Mouse (Mus musculus): ENCODE results near the gene Slit3.

Slit3 gene

DNA sequence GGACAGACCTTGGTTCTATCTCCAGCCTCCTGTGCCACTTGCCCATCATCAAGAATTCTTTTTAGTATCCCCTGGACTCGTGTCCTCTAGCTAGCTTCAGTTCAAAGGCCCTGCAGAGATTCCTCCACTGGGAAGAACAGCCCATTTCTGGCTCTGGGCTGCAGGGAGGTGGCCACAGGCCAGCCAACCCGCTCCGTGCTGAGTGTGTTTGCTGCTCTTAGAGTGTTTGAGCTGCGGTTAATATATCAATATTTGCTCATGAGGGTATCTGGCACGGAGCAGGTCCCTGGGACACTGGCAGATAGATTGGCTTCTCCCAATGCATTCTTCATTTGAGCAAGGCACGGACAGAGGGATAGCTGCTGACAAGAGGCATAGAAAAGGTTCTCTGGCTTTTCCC is 159.8 kb downstream of the Slit3 start:
- DNase-seq, result no peak

DNA sequence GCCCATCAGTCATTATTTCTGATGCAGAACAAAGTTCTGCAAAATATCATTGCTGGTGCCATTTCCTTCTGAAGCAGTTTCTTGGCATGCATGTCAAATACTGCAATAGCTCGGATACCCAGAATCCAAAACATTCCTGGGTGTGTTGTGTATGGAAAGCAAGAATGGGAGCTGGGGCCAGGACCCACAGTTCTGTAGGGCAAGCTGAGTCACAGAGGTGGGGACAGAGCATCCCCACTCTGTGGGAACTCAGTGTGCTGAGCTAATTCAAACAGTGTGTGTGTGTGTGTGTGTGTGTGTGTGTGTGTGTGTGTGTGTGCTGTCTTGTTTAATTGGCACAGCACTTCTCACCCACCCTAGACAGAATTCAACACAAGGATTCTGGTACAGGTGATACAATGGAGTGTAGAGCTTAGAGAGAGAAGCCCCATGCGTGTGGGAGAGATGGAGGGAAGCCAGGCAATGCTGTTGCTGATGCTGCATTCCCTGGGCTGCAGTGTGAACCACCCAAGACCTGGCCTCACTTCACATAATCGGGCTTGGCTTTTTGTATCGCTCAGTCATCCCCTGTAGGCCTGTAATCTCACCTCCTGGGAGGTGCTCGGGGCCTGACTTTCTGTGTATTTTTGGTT is 161.1 kb downstream of the Slit3 start:
- DNase-seq, result no peak

DNA sequence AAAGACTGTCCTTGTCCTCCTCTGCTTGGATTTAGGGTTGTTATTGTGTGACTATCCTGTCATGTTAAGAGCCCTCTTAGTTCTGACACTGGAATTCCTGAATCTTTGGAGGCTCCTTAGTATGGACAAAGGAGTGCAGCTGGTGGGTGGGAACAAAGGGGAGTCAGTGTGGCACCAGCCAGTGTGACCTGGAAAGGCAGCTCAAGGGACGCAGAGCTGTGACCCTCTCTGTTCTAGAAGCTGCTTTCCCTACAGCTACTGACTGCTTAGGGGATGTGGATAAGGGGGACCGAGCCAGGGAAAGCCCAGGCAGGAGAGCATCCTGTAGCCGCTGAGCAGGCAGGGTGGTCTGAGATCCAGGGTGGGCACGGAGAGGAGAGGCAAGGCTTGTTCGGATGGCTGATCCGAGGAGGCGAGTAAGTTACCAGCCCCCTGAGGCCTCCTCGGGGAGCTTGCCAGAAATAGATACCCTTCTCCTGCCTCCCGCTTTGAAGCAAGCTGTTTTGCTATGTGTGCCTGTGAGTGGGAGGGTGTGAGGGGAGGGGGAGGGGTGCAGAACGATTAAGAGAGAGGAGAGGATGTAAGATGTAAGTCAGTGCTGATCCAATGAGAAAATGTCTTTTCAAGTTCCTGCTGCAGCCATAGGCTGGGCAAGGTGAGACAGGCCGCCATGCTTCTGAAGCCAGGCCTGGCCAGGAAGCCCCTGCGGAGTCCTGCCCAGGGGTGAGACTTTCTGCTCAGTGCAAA is 162.0 kb downstream of the Slit3 start:
- no peak for DNase-seq

DNA sequence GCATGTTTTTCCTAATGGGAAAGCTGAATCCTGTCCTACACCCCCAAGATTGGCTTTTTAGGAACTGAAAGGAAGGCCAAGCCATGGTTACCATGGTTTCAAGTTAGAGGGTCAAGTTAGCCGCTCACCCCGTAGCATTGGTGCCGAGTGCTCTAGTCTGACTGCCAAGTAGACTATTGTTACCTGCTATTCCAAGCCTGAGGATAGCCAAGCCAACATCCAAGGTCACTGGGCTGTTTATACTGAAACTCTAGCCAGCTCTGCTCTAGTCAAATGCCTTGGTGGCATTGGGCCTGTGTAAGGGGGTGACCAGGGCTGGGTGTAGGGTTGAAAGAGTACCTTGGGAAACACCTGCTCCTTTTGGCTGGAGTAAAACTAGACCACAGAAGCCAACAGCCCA is 162.7 kb downstream of the Slit3 start:
- no peak for DNase-seq

DNA sequence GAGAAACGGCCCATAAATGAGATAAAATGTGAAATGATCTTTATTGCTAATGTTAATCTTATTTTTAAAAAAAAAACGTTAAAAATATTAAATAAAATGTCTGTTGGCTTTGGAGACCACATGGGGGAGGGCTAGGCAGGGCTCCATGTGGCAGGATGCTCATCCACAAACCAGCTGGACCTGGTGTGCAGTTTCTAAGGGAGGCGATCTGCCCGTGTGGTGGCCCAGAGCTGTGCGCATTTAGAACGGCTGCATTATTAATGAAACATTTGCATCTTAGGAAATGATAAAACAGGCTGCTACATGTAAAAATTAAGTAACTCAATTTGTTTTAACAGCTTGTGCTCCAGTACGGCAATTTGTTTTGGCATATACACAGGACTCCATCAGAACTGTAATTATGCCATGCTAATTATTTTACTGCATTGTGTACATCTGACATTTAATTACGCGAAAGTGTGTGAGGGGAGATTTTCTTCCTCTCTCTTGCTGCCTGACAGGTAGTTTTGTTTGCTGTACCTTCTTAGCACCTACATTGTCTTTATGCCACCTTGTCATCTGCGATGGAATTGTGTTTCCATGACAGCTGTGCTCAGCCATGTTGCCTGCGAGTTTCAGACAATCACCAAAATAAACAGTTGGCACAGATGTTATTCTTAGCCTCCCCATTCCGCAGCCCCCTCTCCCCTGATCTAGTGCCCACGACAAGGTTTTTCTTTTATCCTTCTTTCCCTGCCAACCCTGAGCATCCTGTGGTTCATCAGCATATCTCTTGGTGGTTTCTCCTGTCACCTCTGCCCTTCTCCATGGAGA is 165.8 kb downstream of the Slit3 start:
- DNase-seq, result no peak

DNA sequence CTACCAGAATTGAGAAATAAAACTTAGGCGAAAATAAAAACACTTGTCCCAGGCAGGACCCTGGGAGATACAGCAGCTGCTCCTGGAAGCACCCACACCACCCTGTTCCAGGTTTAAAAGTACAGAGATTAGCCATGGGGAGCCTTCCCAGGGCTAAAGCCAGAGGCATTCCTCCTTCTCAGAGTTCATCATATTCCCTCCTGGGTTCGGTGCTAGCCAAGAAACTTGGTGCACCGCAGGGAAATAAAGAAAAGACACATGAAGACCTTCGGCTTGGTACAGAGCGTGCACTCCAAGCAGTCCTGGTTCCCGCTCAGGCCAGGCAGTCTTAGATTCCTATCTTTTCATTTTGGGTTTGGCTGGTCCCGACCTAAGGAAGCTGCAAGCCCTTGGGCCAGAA is 167.0 kb downstream of the Slit3 start:
- DNase-seq, result no peak

DNA sequence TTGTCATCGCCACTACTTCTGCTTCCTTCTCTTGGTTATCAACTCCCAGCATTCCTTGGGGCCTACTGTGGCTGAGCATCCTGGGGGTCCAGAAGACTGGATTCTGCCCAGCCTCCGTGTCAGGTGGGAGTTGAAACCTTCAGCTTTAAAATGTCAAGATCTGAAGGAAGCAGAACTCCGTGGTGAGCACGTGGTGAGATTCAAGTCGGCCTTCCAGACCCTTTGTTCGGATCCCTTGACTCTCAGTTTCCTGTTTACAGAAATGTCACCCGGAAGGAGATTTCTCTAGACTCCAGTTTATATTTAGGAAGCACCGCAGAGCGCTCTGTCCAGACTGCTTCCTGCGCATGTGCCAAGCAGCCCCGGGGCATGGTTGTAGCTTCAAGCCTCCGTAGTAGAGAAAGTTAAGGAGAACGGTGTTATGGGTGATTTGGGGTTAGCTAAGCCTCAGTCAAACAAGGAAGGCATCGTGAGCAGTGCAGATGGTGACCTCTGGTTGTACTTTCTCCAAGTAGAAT is 167.8 kb downstream of the Slit3 start:
- DNase-seq, result no peak

DNA sequence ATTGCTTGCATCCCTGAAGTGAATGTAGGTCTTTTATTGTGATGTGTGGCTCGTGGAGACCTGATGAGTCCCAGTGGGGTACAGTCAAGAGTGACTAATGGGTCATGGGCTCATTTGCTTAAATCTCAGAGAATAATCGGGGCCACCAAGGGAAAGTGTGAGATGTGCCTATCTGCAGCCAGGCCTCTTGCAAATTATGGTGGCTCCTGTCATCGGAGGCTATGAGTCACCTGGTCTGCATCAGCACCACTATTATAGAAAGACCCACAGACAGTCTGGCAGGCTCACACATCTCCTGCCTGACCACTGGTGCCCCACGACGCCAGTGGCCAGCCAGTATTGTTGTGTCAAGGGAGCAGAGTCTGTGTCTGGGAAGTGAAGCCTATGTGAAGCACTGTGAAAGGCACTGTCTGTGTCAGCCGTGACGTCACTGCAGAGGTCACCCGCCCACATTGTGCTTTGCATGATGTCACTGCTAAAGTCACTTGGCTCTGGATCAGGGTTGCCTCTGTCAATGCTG is 171.3 kb downstream of the Slit3 start:
- DNase-seq, result no peak

DNA sequence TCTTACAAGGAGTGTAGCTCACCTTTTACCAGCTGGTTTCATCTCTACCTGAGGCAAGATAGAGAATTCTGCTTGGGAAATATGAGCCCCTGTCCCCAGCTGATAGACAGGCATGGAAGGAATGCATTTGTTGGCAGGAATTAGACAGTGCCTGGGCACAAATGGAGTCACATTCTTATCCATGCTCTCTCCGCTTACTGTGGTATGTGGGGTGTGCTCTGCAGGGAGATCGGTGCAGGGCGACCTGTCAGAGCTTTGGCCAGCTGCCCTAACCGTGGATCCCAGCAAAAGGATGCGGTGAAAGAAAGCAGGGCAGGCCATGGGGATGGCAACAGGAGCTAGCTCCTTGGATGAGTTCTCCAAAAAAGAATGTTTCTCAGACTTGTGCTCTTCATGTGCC is 172.2 kb downstream of the Slit3 start:
- no peak for DNase-seq

DNA sequence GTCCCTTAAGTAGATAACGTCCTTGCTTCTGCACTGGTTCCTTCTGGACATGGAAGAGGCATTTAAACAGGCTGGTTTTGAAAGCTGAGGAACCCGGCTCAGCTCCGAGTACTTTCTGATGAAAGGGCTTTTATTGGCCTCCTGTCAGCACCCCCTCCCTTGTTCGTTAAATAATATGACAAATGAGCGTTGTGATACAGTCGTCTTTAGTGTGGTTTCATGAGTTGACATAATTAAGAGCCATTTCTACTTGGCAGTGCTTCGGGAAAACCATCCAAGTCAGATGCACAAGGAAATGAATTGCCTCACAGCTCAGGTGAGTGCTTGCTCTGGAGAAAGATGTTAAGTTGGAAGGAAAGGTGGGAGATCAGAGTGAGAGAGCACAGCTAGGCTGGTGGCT is 173.6 kb downstream of the Slit3 start:
- no peak for DNase-seq

DNA sequence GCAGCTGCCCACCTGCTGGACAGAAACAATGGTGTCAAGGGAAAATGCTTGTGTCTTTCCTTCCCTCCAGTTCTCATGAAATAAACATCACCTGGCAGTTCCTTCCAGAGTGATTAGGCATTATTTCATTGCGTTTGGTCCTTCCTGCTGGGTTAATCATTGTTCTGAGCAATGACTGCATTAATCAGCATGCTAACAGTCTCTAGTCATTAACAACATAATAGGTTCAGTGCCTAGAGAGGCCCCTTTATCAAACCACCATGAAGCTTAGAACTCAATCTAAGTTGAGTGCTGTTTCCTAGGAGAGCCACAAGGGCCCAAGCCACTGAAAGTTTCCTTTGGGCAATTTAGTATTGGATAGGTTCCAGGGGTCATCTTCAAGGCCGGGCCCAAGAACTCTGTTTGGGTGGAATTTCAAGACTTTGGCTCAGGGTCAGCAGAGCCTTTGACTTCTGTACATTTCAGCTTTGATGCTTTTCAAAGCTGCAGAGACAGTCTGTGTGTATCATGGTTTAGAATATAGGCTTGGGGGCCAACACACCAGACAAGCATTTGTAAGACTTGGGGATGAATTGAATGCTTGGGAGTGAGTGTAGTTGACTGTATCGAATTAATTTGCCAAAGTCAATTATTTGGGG is 174.3 kb downstream of the Slit3 start:
- DNase-seq, result no peak

DNA sequence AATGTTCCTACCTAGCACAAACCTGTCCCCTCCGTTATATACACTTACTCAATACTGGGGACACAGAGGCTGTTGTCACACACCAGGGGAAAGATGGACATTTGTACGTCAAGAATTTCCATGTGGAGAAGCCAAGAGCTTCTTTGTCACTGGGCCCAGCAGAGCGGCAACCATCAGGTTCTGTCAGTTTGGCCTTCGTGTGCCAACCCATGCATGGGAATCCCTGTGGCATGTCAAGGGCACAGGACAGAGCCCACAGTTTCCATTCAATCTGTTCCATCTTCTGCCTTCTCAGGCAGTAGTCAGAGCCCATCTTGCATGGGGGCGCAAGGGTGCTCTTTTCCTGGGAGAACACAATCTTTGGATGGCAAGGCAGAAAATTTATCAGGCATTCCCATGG is 175.8 kb downstream of the Slit3 start:
- no peak for DNase-seq

DNA sequence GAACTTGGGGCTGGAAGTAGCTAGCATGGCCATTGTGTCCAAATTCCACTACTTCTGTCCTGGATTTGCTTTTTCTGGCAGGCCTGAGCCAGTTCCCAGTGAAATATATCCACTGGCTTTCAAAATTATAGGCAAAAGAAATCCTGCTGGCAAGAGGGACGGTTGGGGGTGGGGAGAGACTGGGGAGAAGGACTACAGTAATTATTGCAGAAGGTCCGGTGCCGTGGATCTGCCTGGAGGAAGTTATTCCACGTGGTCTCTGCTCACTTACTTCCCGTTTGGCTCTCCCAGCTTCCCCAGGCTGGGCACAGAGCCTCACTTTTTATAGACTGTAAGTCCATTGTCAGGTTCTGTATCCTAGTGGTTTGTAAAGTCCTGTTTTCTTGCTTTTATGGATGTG is 176.3 kb downstream of the Slit3 start:
- DNase-seq, result no peak

DNA sequence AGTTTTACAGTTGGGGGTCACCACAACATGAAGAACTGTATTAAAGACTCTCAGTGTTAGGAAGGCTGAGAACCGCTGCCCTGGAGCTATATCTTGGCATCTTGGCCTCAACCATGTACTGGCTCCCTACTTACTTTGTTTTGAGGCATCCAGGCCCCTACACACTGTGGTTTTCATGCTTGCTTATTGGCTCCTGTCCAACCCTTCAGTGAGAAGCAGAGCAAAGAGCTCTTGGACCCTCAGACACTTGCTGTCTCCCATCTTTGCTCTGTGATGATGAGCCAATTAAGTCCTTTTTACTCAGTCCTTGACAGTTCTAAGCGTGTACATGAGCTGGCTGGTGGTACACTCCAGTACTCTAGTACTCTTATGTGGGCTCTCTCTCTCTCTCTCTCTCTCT is 177.5 kb downstream of the Slit3 start:
- DNase-seq, result no peak

DNA sequence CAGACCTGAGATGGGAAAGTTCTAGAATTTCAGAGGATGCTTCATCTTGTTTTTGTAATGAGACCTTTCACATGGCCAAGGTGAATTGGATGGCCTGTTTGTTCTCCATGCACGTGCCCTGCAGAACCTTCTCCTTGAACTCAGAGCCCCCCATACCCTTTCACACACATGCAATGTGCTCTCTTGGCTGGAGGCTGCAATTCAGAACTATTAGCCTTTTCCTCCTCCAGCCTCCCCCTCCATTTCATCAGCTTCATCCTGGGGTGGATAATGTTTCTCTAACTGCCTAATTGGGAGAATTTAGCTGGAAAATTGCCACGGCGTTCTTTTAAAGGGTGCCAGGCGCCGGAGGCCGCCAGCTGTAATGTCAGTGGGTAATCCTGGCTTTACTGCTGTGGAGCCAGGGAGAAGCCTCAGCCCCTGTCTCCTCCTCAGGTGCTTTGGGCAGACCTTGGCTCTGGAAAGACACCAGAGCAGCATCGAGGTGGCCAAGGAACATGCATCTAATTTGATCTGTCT is 178.9 kb downstream of the Slit3 start:
- no peak for DNase-seq

DNA sequence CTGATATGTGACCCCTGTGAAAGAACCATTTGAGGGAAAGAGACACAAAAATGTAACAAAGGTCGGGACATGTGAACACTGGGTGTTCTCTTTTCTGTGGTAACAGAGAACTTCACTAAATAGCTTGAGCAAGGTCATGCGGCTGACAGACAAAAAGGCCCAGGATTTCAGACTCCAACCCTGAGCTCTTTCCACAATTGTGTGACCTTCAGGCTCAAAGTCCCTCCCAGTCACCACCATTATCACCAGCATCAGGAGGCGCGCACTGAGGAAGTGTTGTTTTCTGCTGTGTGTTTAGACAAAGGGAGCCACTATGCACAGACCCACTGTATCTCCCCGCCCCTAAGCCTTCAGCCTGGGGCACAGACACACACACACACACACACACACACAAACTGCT is 181.2 kb downstream of the Slit3 start:
- DNase-seq, result no peak

DNA sequence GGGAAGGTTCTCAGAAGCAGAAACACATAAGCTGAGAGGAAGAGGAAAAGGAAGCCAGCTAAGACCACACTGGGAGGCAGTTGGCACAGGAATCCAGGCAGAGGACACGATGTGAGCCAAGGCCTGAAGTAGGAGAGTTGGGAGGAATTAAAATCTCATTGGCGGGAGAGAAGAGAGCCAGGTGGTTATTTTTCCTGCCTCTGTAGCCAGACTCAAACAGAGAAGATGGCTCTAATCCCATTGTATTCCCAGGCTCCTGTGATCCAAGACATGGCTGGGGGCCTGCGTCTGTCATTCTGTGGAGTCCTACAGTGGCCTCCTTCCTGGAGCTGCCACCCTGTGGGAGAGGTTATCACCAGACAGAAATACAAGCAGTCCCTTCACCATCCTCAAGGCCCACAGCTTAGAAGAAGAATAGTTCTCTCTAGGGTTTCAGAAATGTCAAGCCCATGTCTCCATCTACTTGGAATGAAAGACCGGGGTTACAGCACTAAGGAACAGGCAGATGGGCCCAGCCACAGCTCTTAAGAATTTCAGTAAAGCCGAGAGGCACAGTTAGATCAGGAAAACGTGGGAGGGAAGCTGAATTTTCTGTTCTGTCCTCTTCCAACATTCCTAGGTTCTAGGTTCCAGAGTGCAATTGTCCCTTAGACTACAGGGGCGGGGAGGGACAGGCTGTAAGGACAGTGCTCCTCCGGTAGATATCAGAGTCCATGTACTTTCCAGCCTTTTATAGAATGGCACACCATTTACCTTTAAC is 183.4 kb downstream of the Slit3 start:
- peak; percentile 79 for DNase-seq

DNA sequence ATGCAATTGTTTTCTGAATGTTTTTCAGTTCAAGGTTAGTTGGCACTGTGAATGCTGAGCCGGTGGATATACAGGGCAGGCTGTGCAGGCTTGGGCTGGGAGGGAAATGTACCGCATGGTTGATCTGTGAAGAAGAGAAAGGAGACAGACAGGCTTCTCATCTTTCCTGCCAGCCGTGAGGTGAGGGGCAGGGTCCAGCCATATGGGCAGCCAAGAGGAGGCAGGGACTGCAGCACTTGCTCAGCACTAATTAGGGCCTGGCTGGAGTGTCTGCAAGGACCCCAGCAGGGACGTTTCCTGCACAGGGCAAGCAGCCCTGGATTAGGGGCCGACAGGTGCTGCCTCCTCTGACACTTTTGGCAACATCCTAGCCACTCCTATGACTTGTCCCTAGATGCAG is 184.1 kb downstream of the Slit3 start:
- peak; percentile 78 for DNase-seq

DNA sequence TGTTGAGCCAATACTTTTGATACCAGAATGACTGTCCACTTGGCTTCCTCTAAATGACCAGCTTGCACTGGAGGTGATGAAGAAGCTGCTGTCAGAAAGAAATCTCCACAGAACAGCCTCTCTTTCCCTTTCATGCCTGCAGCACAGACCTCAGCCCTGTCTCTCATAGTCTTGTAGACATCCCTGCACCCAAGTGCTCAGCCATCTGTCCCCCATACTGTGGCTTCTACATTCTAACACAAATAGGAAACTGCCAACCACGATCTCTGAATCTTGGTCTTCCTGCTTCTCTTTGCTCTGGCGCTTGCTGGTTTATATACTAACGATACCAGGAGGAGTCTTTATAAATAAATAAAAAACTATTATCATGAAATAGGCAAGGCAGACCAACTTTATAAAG is 184.9 kb downstream of the Slit3 start:
- peak; percentile 44 for DNase-seq

DNA sequence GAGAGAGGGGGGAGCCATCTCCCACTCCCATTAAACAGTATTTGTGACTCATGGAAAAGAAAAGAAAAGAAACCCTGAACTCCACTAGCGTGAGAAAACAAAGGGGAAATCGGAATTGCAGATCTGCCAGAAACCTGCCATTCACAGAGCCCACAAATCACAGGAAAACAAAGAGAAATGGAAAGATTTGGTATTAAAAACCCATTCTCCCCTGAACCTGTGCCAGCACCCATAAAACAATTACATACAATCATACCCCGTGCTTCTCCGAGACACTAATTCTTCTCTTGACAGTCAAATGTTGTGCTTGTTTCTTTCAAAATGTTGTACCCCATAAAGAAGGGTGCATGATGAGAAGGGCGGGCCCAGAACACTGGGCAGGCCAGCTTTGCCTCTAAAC is 185.9 kb downstream of the Slit3 start:
- DNase-seq, result no peak

DNA sequence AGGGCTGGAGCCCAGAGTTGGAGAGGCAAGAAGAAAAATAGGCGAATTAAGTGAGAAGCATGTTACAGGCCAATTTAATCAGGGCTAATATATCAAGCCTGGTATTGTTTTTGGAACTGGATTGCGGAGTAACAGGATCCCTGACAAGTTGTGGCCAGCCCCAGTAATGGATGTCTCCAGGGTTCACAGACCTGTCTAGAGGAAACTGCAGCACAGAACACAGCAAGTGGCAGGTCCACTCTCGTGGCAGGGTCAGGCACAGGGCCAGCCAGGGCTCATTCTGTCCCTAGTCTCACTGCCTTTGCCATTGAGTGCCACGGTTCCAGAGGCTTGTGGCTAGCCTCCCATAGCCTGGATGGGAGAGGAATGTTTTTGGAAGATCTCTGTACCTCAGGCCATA is 187.0 kb downstream of the Slit3 start:
- DNase-seq, result no peak

DNA sequence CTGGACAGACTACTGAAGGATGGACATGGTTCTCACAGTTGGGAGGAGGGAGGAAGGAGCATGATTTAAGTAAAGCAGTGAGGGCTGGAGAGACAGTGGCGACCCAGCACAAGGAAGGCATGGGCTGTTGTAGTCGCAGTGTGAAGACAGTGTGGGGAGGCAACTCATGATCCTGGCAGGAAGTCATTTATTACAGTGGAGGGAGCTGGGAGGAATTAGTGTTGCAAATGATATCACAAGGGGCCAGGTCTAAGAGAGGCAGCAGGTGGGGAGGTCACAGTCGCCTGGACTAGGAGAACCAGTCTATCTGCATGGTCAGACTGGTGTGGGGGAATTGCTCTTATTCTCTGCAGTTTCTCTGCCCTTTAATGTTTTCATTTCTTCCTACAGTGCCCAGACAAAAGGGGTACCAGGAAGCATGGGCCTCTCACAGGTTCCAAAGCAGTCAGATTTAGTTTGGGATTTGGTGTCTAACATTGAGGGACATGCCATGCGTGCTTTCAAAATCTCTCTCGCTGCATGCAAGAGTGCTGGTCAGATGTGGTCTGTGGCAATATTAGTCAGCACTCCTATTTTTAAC is 194.5 kb downstream of the Slit3 start:
- DNase-seq, result no peak

Data from cerebellum, adult 11 months (tissue).